Mouse (Mus musculus) brain, embryonic 14.5 days (tissue): ENCODE results near the gene Ago4. TPM values are rescaled to one million over a fixed set of nuclear protein-coding genes. Genes with fewer than 3 reads are reported as not detected.

Experiments
- DNase-seq: peaks from one replicate; pipeline ENCODE4 v3.0.0-alpha.2; 2011; ENCODE audit warnings: low read depth
- CTCF ChIP-seq: fragments of 200-500 bp; IDR thresholded peaks from 2 replicates; pipeline ENCODE4 v1.5.1; 2012; ENCODE audit warnings: inconsistent platforms, mild to moderate bottlenecking, moderate library complexity, borderline replicate concordance; ENCODE audit not compliant: insufficient read depth, insufficient read length; ENCODE audit errors: extremely low read depth
- POLR2A ChIP-seq: fragments of 200-500 bp; IDR thresholded peaks from 2 replicates; pipeline ENCODE4 v1.6.1; 2012; ENCODE audit warnings: mild to moderate bottlenecking, inconsistent platforms, borderline replicate concordance; ENCODE audit not compliant: poor library complexity, insufficient read depth, insufficient read length, severe bottlenecking; ENCODE audit errors: extremely low read depth
- polyA plus RNA-seq: library from polyadenylated mRNA; depleted of rRNA; stranded (reverse); fragments of >200 nt; gene quantifications from 2 replicates; pipeline ENCODE4 v1.2.3, GENCODE M21; 2012

Gene Ago4
- polyA plus RNA-seq, 1 experiment, result 13.8 TPM

- no peak for TF ChIP-seq CTCF
- no peak for TF ChIP-seq POLR2A
Measured at GRCm38 (mm10) chr4:126481461-126481860, 51.8 kb downstream of the Ago4 start.

GRCm38 (mm10) chr4:126480288-126480687 lies 53.0 kb downstream of the Ago4 start:
- TF ChIP-seq CTCF, result no peak
- TF ChIP-seq POLR2A, result no peak

More at GRCm38 (mm10) chr4:126481461-126481860, 51.8 kb downstream of the Ago4 start:
- no peak for DNase-seq

DNA sequence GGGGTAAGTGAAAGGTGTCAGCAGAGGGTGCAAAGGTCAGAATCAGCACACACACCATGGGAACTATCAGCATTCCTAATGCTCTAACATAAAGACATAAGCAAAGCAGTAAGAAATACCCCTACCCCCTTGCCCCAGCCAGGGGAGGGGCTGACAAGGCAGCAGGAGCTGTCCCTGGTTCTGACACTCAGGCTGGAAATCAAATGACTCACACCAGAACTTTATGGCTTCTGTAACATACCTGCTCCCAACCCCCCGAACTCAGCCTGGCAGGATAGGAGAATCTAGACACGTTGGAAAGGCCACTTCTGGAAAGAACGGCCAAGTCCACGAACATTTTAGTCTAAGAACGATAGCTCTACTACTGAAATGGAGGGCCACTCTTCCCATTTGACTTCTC lies 60.2 kb downstream of the Ago4 start:
- TF ChIP-seq POLR2A (no peak), CTCF (no peak)
- no peak for DNase-seq

More at GRCm38 (mm10) chr4:126480288-126480687, 53.0 kb downstream of the Ago4 start:
- no peak for DNase-seq

DNA sequence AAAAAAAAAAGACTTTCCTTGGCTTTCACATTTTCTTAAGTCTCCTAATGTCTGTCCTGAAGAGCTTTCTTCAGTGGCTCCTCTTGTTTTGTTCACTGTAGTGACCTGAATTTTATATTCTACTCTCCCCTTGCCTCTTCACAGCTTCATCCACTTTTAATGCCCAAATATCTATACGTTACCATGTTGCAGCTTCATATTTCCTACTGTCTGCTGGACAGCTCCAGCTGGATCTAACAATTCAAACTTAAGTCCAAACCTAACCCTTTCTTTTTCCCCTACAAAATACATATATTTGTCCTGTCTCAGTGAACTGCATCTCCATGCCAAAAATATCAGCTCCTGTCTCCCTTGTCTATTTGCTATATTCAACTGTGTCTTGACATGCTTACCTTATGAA lies 63.9 kb downstream of the Ago4 start:
- no peak for DNase-seq

GRCm38 (mm10) chr4:126468925-126469324 lies 64.3 kb downstream of the Ago4 start:
- DNase-seq, result no peak
- TF ChIP-seq POLR2A (no peak), CTCF (no peak)

More for the DNA sequence above, 63.9 kb downstream of the Ago4 start:
- TF ChIP-seq CTCF, result no peak
- no peak for TF ChIP-seq POLR2A

DNA sequence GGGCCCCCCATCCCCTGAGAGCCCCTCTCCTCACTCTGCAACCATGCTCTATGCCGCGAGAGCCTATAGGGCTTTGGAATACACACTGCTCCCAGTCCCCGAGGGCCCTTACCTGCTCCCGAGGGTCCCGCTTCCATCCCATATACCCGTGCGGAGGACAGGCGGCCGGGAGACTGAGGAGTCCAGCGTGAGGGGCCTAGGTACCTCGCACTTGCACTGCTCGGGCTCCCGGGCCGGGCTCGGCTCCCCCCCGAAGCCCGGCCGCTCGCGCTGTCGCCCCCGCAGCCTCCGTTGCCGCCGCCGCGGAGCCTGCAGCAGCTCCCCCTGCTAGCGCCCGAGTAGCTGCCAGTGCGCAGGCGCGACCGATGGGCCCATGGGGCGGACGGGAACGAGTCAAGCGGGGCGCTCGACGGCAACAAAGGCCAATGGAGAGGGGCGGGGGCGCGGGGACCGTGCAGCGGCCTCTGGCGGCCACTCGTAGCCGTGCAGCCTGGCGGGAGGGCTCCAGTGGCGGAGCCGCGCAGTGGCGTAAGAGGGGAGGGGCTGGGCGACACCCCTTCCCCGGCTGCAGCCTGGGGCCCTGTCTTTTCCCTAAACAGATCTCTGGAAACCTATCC lies 64.9 kb downstream of the Ago4 start, which contains the start of gene Ago1:
Gene Ago1 (minus strand): TSS at position 299 of the 617 bp plus-strand sequence.
- peak; percentile 98 for TF ChIP-seq CTCF
- peak; percentile 93 for TF ChIP-seq POLR2A
- peak; percentile 98 for DNase-seq

DNA sequence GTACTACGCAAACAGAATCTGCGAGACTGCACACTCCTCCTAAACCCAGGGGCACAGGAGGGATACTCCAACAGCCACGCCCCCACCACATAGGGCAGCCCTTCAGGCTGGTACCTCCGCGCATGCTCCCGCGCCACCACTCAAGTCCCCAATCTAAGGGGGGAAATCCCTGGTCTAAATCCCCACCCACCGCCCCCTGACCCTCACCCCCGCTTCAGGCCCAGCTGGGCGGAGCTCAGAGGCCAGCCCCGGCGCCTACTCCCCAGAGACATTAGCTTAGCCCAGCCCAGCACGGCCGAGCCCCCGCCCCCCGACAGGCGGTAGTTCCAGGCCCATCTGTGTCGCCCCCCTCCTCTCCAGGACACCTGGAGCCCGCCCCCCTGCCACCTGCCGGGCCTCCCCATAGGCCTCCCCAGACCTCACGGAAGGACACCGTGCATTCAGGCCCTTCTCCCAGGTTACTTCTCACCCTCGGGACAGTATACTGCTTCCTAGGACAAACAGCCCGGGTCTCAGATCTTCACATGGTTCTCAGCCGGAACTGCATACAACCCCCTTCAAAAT lies 65.5 kb downstream of the Ago4 start:
- DNase-seq, result peak; percentile 94
- TF ChIP-seq POLR2A, result no peak
- TF ChIP-seq CTCF, result no peak

- no peak for DNase-seq
- TF ChIP-seq POLR2A (no peak), CTCF (no peak)
Measured at GRCm38 (mm10) chr4:126466251-126466750, 67.0 kb downstream of the Ago4 start.

DNA sequence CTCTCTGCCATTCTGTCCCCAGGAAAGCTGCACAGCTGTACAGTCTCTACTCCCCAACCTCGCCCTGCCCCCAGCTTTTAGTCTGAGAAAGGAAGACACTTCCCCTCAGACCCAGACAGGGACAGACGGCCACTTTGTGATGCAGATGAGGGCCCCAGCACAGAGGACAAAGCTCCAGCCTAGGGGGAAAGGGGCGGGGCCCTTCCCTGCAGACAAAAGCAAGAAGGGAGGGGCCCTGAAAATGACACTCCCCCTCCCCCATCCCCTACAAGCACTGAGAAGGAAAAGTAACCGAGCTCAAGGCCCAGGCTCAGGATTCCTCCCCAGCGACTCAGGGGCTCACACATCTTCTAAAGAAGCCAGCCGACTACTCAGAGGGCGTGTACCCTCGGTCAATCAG lies 67.4 kb downstream of the Ago4 start:
- DNase-seq, result peak; percentile 97
- TF ChIP-seq POLR2A (peak; percentile 14; the same call in 1 of the 2 replicates), CTCF (no peak)

GRCm38 (mm10) chr4:126464892-126465235 lies 68.4 kb downstream of the Ago4 start:
- TF ChIP-seq CTCF, result no peak
- TF ChIP-seq POLR2A, result no peak
- DNase-seq, result peak; percentile 52

DNA sequence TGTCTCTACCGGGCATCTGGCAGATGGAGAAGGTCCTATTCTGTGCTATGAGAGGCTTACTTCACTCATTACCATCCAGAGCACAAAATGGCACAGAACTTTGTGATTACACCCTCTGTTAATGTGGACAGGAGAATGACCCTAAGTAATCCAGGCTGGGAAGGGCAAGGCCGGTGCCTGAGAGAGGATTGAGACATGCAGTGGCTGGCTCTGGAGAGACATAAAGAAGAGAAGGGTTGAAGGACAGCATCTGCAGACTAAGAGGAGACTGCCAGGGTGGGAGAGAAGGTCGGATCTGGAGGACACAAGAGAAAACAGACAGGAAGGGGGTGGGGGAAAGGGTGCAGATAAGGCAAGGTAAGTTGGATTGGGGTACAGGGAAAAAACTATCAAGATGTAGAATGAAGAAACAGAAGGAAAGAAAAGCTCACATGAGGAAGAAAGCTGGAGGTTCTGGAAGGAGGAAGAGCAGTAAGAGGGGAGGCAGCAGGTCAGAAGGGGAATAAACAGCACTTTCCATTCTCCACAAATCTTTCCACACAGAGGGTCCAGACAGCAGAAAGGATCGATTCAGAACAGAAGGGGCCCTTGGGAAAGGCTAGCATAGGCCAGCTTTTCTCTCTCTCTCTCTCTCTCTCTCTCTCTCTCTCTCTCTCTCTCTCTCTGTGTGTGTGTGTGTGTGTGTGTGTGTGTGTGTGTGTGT lies 68.9 kb downstream of the Ago4 start:
- DNase-seq, result peak; percentile 5
- no peak for TF ChIP-seq CTCF
- no peak for TF ChIP-seq POLR2A

- TF ChIP-seq CTCF (no peak), POLR2A (no peak)
- DNase-seq, result no peak
Measured at GRCm38 (mm10) chr4:126455441-126455840, 77.8 kb downstream of the Ago4 start.

DNA sequence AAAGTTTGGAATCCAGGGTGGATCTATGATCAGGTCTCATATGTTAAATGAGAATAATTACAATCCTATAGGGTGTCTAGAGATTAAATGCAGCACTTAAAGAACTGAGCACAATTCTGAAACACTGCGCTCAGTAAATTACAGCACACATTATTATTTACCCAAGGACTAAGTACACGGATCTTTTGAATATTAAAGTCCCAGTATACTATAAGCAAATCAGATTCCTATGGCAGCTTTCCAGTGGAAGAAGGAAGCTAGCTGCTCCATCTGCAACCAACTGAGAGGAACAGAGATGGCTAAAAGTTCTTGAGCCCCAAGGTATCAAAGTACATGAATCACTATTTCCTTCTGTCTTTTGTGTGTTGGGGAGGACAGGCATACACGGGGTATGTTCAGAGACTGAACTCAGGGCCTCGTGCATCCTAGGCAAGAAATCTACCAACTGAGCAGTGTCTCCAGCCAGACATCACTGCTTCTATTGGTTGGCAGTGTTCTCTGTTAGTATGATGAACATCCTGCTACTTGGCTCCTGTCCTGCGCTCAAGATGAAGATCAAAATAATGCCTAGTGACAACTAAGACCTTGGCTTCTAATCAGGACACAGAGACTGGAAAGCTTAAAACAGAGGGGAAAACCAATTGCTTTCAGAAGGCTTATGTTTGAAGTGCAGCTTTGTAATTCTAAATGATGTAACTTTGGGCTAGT lies 78.6 kb downstream of the Ago4 start:
- TF ChIP-seq CTCF, result no peak
- no peak for TF ChIP-seq POLR2A
- DNase-seq, result peak; percentile 46

GRCm38 (mm10) chr4:126450268-126450667 lies 83.0 kb downstream of the Ago4 start:
- TF ChIP-seq CTCF (no peak), POLR2A (no peak)

GRCm38 (mm10) chr4:126447126-126447525 lies 86.1 kb downstream of the Ago4 start:
- TF ChIP-seq CTCF, result no peak
- TF ChIP-seq POLR2A, result no peak
- no peak for DNase-seq

More at GRCm38 (mm10) chr4:126450268-126450667, 83.0 kb downstream of the Ago4 start:
- no peak for DNase-seq
